Mouse (Mus musculus) left cerebral cortex, adult 18-20 months (tissue): ENCODE data around the gene Pip4k2b. TPM values are rescaled to one million over a fixed set of nuclear protein-coding genes. Genes with fewer than 3 reads are reported as not detected.
"Not testable (repeated sequence)": the region's sequence is repeated elsewhere in the genome, so short reads cannot be mapped to it uniquely, and the experiment has no call there.

ENCODE experiments used
- DNase-seq, 2 experiments: peaks; one replicate each; pipeline ENCODE4 v3.0.0; 2021 to 2022; ENCODE audit warnings: low spot score in 2 of 2, mixed read lengths in 1 of 2
- long read RNA-seq, 2 experiments: library from polyadenylated mRNA; stranded (forward); transcript quantifications; one replicate each; pipeline ENCODE4 v2.0.0; 2021
- total RNA-seq, 2 experiments: library from RNA; stranded (reverse); gene quantifications; 2 replicates each; pipeline ENCODE4 v1.2.3; 2021

The Pip4k2b gene
- 100 to 1,000 TPM; 120 to 123 TPM for total RNA-seq
- long read RNA-seq, experiment 1, partial matches to known transcripts = 0 of 7 reads
- long read RNA-seq, experiment 1, other reads (novel, unspliced or antisense) = 7 of 7 reads
- long read RNA-seq, experiment 2, full-length matches to known transcripts = 1 of 13 reads
- long read RNA-seq, experiment 2, partial matches to known transcripts = 0 of 13 reads
- long read RNA-seq, experiment 2, other reads (novel, unspliced or antisense) = 12 of 13 reads

GRCm38 (mm10) chr11:97744063-97744717 is at the start of gene Pip4k2b:
Gene Pip4k2b (minus strand): TSS chr11:97744704.
- DNase-seq = no peak

- peak in 1 of 2 experiments; percentile 58 for DNase-seq
Observed at GRCm38 (mm10) chr11:97793165-97793564, 48.7 kb upstream of the Pip4k2b start.

DNA sequence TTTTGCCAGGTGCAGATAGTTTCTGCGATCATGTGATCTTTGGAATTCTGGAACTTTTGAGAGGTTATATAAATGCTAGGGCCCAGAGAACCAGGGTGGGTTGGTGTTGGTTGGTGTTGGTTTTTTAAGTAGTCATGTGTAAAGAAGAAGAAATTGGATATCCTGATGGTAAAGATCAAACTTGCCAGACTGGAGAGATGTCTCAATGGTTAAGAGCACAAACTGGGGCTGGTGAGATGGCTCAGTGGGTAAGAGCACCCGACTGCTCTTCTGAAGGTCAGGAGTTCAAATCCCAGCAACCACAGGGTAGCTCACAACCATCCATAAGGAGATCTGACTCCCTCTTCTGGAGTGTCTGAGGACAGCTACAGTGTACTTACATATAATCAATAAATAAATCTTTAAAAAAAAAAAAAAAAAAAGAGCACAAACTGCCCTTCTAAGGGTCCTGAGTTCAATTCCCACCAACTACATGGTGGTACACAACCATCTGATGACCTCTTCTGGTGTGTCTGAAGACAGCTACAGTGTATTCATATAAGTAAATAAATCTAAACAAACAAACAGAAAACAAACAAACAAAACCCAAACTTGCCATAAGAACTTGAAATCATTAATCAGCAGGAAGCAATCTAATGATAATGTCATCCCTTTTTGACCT is 46.4 kb upstream of the Pip4k2b start:
- not testable (repeated sequence) for DNase-seq

DNA sequence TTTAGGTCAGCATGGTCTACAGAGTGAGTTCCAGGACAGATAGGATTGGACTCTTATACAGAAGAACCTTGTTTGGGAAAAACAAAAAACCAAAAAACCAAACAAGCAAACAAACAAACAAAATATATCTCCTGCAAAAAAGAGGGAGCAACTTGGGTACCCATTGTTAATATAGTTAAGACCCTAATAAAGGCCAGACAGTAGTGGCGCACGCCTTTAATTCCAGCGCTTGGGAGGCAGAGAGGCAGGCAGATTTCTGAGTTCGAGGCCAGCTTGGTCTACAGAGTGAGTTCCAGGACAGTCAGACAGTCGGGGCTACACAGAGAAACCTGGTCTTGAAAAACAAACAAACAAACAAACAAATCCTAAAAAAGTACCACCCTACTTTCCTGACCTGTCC is 45.2 kb upstream of the Pip4k2b start:
- no peak for DNase-seq

- no peak for DNase-seq
Observed at GRCm38 (mm10) chr11:97787961-97788360, 43.5 kb upstream of the Pip4k2b start.

DNA sequence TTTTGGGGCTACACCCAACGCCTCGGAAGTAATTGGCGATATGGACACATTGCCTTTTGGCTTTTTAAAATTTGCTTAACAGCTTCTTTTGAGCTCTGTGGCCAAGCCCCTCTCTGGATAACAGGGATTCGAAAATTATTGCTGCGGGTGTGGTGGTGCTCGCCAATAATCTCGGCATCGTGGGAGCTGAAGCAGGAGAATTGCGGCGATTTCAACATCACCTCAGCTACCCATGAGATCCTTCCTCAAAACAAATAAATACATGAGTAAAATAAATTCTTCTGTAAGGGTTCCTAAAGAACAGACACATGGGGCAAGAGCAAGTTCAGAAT is 38.0 kb upstream of the Pip4k2b start:
- no peak for DNase-seq

- DNase-seq = peak; percentile 100
Observed at GRCm38 (mm10) chr11:97781832-97782563, 37.5 kb upstream of the Pip4k2b start, which contains the start of gene Rpl23. Gene Rpl23 (minus strand): TSS chr11:97782437.

DNA sequence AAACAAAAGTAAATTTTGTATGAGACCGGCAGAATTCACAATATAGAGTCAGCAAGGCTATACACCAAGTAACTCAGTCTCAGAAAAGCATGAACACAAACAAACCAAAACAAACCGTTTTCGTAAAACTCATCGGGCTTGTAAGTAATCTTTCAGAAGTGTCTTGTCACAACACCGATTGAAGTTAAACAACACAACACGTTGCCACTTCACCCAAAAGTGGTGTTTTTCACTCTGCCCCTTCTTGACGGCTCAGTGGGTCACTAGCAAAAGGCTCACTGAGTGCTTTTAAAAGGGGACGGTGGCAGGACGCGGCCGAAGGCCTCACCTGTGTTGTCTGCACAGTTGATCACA is 37.0 kb upstream of the Pip4k2b start:
- DNase-seq = no peak

GRCm38 (mm10) chr11:97779968-97780701 is 35.6 kb upstream of the Pip4k2b start:
- no peak for DNase-seq

GRCm38 (mm10) chr11:97778918-97779317 is 34.4 kb upstream of the Pip4k2b start:
- DNase-seq = no peak

DNA sequence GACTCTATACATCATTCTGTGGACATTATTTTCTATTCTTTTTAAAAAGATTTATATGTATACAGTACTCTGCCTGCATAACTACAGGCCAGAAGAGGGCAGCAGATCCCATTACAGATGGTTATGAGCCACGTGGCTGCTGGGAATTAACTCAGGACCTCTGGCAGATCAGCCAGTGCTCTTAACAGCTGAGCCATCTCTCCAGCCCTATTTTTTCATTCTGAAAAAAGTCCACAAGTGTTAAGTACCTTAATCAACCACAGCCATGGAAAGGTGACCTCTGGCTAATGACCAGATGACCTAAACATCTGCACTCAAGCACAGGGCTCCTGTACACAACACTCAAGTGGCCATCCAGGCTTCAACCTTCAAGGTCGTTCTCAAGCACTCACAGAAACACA is 32.6 kb upstream of the Pip4k2b start:
- DNase-seq = no peak

DNA sequence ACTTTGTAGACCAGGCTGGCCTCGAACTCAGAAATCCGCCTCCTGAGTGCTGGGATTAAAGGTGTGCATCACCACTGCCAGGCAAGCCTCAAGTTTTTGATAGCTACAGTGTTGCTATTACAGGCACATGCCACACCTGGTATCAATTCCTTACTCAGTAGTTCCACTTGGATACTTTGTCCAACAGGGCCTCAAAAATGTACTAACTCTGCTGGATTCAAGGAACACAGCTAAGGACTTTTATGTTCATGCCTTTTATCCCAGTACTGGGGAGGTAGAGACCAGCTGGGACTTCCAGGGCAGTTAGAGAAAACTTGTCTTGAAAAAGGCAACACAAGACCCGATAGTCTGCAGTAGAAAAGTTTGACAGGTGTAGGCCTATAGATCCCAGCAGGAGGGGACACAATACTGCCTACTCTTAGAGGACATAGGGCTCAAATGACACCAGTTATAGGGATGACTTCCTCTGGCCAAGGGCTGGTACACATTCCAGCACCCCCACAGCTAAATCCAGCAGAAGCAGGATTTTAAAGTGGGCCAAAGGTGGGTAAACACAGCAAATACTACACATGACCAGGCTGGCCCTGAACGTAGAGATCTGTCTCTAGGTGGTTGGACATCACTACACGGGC is 32.1 kb upstream of the Pip4k2b start:
- DNase-seq = no peak

GRCm38 (mm10) chr11:97775808-97776496 is 31.4 kb upstream of the Pip4k2b start, which contains the start of gene 1700001P01Rik:
Gene 1700001P01Rik (minus strand): TSS chr11:97775918.
- no peak for DNase-seq

DNA sequence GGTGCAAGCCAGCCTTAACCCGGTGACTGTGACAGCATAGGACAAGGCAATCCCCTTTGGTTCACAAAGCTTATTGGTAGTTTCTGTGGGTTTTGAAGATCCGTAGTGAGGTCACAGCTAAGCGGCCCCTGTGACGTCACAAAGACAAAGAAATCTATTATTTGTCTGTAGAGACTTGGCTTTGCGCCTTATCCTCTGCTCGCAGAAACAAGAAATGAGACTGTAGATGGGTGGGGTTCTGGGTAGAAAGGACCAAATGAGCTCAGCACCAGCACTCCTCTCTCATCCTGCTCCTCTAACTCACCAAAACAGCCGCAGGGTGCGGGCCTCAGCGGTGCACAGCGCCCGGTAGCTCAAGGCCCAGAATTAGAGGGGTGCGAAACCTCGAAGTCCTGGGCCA is 30.7 kb upstream of the Pip4k2b start:
- DNase-seq = no peak

DNA sequence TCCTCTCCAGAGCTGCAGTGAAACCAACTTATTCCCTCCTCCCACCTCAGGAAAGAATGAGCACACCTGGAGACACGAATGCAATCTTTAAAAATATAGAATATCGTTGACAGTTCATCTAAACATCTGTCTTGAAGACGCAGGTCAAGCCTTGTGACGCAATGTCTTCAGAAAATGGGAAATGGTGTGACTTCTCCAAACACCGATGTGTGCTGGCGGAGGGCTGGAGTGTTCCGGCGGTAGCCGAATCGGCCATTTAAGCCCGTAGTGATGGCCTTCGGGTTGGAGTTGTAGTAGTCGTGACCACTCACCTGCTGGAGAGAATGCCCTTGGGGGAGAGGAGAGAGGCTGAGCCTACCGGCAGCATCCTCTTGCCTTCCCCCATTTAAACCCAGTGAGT is 26.9 kb upstream of the Pip4k2b start:
- DNase-seq = no peak

DNA sequence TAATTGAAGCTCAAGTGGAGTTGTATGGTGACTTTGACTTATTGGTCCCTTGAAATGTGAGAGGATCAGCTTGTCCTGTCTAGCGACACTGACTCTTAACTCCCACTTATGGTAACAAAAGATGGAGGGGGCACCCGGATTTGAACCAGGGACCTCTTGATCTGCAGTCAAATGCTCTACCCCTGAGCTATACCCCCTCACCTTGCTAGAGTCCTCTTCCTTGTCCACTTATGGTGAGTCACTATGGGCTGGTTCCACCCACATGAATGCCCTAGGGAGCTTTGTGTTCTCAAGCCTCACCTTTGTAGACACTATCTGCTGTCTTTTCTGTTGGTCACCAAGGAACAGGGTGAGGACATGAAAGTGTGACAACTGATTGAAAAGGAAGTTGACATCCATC is 25.2 kb upstream of the Pip4k2b start:
- no peak for DNase-seq

DNA sequence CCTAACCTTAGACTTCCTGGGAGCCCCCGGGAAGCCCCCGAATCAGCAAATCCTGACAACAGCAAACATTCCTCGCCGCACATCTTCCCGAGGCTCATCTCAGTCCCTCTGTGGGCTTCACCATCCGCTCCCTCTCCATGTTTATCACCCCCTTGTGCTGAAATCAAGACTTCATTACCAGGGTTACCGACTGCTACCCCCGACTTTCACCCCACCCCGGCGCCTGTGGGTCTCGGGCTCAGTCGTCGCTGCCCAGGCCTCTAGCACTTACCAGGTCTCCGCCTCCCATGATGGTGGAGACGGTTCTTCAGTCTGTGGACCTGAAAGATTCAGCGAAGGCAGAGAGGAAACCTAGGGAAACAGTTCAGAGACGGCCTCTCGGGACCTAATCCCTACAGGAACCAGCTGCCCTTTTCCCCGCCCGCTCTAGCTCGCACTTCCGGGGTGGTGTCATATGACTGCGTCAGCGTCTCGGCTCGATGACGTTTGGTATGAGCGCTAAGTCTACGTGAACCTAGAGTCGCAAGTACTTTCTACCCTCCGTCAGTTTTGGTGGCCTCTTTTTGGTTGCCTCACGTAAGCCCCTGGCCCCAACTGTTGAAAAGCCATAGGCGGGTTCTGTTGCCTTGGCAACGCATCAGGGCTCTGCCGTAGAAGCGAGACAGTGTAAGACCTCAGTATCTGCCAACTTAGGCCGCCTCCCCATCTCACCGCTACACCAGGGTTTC is 21.8 kb upstream of the Pip4k2b start, which contains the start of gene Cwc25:
Gene Cwc25, minus strand, starts transcription at position 403 of the 728 bp plus-strand sequence.
- peak; percentile 97 to 98 for DNase-seq

DNA sequence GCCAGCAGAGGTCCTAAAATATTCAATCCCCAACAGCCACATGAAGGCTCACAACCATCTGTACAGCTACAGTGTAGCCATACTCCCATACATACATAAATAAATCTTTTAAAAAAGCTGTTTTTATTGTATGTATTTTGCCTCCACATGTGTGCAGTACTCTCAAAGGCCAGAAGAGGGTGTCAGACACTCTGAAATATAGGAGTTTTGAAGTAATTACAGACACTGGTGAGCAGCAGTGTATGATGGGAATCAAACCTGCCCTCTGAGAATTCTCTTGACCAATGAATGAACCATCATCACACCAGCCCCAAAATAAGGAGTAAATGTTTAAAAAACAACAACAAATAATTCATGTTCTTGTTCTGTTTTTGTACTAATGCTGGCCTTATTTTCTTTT is 17.1 kb upstream of the Pip4k2b start:
- no peak for DNase-seq

- no peak for DNase-seq
Observed at GRCm38 (mm10) chr11:97758942-97759341, 14.4 kb upstream of the Pip4k2b start.
